Mouse (Mus musculus): ENCODE measurements around the gene Tlcd2. TPM values are rescaled to one million over a fixed set of nuclear protein-coding genes. Genes with fewer than 3 reads are reported as not detected.
"Not testable (repeated sequence)": the region's sequence is repeated elsewhere in the genome, so short reads cannot be mapped to it uniquely, and the experiment has no call there.

Tlcd2 gene
- total RNA-seq, 2 experiments from 2014 or later = 0.40 to 0.85 TPM

DNA sequence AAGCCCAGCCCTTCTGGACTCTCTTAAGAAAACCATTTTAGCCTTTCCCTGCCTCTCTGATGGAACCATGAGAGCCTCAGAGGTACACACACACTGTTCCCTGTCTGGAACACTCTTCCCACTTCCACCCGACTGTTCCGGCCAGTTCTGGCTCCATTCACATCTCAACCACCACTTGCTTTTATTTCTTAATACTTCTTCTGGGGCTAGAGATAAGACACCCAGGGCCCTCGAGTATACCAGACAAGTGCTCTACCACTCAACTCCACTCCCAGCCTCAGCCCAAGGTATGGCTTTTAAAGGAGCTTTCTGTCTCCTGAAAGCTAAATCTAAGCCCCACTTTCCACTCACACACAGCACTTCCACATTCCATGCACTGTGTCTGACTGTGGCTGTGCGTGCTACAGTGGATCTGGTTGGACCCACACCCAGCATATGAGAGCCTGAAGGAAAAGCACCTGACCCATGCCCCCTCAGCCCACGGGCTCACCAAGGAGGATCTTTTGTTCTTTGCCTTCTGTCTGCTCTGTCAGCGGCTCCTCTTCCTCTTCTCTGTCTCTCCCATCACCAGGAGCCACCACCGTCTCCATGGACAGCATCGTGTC lies 11.1 kb upstream of the Tlcd2 start:
- no peak for DNase-seq

DNA sequence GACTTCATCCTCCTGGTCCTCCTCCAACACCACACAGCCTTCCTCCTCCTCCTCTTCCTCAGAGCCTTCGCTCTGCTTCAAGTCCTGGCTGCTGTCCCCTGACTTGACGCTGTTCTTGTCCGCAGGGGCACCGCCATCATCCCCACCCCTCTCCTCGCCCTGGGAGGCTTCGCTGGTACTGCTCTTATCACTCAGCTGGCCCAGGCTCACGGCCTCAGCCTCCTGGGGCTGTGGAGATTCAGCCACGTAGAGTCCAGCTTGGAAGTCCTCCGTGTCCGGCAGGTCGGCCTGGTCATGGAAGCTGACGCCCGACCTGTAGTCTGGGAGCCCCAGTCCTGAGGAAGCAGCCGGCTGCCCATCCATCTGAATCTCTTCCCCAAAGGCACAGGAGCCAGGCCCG lies 10.6 kb upstream of the Tlcd2 start:
- DNase-seq = no peak

DNA sequence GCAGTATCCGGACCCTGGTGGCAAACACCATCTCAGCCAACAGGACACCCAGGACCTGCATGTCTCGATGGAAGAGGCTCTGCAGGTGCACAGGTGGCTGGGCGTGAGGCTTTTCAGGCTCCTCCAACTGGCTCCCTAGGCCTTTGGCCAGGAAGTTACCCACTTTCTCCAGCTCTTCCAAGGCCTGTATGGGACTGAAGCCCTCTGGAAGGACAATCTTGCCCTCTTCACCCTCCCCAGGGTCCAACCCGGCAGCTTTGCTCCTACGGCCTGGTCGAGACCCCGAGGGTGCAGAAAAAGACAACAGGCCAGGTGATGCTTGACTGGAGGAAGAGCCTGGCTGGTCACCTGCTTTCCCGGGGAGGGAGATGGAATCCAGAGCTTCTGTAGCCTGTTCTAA lies 9.4 kb upstream of the Tlcd2 start:
- no peak for DNase-seq

DNA sequence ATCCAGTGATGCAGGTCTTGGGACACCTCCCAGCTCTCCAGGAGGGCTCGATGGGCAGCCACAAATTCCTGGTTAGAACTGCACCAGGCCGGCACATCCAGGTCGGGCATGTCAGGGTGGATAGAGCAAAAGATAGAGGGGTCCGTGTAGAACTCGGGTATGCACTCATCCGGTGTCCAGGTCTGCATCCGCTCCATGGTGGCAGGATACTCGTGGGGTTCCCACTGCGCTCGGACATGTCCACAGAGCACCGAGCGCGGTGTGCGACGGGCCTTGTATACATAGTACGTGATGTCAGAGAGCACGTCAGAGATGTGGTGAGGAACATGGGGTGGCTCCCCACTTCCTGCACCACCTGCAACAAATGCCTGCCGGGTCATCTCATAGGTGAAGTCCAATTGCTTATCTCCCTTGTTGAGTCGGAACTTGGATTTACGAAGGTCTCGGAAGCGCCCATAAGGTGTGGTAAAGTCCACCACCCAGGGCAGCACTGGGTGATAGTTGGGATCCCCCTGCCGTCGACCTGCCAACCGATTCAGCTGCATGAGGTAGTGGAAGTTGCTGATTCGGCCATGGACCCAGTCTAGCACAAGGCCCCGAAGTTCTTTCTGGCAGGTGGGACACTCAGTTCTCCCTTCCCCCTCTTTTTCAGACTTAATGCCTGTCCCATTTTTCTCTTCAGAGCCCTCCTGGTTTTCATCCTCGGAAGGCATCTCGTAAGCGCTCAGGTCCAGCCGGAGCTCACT lies 8.5 kb upstream of the Tlcd2 start:
- DNase-seq = no peak

DNA sequence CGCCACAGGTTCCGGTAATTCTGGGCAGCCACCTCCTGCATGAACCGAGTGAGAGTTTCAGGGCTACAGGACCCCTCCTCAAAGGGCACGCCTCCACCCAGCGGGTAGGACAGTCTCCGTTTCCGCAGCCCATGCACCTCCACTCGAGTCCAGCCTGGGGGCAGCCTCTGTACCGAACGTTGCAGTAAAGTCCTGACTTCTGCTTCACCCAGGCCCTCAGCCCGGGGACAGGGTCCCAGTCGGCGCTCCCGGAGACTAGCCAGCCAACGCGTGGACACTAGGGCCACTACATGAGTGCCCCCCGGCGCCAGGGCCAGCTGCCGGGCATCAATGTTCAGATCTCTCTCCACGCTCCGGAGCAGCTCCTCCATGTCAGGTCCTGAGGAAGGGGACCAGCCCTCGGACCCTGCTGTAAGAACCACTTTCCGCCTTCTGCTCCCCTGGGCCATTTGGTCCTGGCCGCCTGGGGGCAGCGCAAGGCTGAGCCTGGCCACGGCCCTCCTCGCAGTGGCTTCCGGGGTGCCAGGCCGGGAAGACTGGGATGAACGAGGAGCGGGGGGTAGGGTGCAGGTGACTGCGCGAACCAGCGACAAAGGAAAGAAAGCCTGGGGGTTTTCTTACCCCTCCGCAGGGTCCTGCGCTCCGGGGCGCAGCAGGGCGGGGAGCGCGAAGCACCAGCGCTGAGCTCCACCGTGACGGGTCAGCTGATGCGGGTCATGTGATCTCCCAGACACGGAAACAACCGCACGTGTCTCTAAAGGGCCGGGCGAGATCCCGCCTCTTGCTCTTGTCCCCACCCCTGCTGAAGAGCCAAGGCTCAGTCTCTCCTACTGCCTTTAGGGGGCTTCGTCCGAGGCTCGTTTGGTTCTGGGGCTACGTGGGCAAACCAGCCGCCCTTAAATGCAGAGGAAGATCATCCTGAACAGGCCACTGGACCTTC lies 7.3 kb upstream of the Tlcd2 start, which contains the start of gene Wdr81:
Gene Wdr81 (minus strand): TSS at position 727 of the 940 bp plus-strand sequence.
- peak; percentile 86 to 87 for DNase-seq

DNA sequence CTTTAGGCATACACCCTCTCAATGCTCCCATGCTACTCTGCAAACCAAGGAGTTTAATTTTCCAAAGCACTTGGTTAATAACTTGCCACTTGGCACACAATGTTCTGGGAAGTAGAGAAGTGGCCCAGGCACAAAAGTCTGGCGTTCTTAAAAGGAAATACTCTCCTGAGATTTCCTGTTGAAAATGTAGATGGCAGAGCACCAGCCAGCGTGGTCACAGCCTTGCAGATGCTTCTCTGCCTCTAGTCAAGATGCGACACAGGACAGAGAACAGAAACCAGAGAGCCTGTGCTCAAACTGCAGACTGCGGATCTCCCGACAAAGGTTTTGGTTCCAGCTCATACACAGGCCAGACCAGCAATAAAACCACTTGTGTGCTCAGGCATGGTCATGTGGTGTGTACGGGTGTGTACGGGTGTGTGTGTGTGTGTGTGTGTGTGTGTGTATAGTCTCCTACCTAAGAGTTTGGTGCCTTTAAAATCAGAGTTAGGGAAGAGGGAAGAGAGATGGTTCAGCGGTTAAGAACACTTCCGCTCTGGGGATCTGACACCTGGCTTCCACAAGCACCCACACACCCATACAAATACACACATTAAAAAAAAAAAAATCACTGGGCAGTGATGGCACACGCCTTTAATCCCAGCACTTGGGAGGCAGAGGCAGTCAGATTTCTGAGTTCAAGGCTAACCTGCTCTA lies 6.3 kb upstream of the Tlcd2 start:
- DNase-seq = no peak

- DNase-seq = not testable (repeated sequence)
Measured at GRCm38 (mm10) chr11:75455971-75456370, 5.5 kb upstream of the Tlcd2 start.

DNA sequence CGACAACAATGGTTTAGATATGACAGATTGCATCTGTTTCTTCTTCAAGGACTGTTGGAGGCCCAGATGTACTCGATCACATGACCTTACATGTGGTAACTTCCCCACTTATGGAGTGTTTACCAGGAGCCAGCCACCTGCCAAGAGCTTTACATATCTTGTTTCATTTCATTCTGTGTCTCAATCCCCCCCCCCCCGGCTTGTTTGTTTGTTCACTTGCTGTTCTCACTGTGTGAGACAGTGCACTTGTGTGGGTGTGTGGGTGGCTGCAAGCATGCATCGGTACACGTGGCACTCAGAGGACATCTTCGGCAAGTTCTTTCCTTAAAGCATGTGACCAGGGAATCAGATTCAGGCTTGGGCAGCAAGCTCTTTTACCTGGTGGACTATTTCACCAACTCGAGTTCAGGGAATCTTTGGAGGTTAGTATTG lies 5.1 kb upstream of the Tlcd2 start:
- DNase-seq = no peak

DNA sequence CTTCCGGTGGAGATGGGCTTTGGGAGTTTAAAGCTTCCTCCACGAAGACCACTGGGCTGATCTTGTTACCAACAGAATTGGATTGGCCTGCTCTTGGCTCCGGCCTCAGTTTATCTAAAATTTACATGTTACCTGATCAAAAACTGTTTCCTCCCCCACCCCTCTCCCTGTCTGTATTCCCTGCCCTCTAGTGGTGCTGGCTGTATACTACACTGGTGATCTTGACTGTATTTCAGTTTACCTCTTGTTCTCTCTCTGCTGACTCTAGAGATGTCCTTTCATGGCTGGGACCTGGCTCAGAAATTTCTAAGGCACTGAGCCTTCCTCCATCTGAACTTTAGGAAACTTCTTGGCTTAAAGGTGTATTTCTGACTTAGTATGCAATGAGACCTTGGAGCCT lies 3.3 kb upstream of the Tlcd2 start:
- DNase-seq = no peak

- DNase-seq = no peak
Measured at GRCm38 (mm10) chr11:75458628-75459041, 2.9 kb upstream of the Tlcd2 start.

GRCm38 (mm10) chr11:75459141-75459711 lies 2.3 kb upstream of the Tlcd2 start:
- no peak for DNase-seq

- no peak for DNase-seq
Measured at GRCm38 (mm10) chr11:75459751-75460102, 1.8 kb upstream of the Tlcd2 start.

- peak; percentile 81 to 85 for DNase-seq
Measured at GRCm38 (mm10) chr11:75460103-75460843, 1.2 kb upstream of the Tlcd2 start.

DNA sequence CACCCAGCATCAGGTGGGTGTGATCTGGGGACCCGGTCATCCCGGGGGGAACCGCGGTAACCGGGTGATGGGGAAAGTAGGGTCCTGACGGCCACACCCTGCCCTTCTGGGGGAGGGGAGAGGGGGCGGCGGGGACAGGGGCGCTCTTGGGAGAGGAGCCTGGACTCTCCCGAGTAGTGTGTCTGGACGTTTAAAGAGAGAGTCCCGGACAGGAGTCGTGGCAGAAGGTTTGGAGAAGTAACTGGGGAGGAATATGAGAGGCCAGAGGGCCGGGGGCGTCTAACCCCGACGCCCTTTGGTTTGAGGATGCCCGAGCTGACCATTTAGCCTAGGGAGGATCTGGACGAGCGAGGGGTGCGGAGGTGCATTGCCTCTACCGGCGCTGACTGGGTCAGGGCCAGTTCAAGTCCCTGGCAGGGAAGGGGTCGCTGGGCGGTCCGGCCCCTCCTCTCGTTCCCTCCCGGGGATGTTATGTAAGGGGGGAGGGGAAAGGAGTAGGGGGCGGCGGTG lies 283 bp downstream of the Tlcd2 start:
- no peak for DNase-seq

DNA sequence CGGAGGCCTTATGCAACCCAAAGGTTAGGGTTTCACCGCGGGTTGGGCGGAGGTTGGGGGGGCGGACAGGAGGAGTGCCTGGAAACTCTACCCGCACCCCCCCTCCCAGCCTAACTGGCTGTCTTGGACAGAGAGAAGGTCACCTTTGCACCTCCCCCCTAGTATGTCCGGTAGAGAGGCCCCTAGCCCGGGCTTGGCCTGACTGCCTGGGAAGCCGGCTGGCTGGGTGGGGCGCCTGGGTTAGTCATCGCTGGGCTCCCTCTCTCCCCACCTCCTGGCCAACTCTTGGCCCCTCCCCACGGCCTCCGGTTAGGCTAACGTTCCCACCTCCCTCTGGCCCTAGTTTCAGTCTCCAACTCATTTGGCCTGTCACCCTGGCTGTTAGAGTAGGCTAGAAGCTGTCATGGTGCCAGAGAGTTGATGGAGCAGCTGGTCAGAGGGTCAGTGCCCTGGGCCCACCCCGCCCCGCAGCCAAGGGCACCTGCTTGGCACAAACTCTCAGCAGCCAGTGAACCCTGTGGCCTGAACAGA lies 803 bp downstream of the Tlcd2 start:
- peak in 1 of 2 experiments; percentile 41 for DNase-seq

- DNase-seq = peak; percentile 62 to 67
Measured at GRCm38 (mm10) chr11:75462865-75463336, 1.4 kb downstream of the Tlcd2 start.

GRCm38 (mm10) chr11:75463624-75464023 lies 2.1 kb downstream of the Tlcd2 start:
- DNase-seq = no peak

GRCm38 (mm10) chr11:75464417-75464816 lies 2.9 kb downstream of the Tlcd2 start:
- no peak for DNase-seq

DNA sequence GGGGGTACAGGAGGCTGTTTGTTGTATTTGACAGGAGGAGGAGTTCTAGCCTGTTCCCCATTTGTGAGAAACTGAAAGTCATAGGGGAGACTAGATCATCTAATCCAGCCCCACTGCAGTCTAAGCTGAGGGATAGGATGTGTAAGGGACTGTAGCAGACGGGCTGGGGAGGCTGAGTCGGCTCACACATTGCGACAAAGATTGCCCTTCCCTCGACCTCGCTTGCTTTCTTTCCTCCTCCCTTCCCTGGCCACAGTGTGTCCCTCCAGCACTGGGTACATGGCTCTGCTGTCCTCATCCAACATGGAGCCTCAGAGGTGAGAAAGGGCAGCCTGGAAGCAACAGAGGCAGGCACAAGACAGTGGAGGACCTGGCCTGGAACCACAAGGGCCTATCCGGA lies 3.5 kb downstream of the Tlcd2 start:
- no peak for DNase-seq

DNA sequence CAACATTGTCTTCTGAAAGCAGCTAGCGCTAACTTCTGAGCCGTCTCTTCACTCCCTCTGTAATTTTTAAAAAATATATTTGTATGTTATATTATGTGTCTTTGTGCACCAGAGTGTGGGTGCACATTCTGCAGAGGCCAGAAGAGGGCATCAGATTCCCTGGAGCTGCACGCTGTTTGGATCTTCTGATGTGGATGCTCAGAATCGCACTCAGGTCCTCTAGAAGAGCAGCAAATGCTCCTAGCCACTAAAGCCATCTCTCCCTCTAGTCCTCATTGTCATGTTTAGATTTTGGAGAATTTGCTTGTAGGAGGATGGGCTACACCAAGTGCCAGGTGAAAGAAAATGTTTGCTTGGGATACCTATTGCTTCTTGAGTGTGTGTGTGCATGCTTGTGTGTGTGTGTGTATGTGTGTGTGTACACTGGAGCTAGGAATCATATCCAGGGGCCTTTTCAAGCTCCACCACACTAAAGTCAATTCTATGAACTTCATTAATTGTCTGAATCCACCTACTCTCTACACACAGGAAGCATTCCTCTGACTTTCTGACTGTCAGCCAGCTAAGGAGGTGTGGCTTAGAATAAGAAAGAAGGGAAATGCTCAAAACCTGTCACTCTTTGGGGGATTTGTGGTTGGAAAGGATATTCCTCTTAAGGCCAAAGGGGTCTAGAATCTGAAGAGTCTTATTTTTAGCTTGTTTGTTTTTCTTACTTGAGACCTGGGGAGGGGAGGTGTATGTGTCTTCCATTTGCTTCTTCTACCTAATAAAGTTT lies 5.4 kb downstream of the Tlcd2 start:
- no peak for DNase-seq

Measured in layer of hippocampus, postnatal 36 days (tissue).